Mouse (Mus musculus) ES-E14 (cell line): ENCODE measurements around the gene Iqch.

Experiments used
- HCFC1 ChIP-seq: IDR thresholded peaks from 2 replicates; pipeline ENCODE4 v1.6.1; 2012; ENCODE audit warnings: low read length, inconsistent platforms, borderline replicate concordance; ENCODE audit not compliant: insufficient read depth
- ZC3H11A ChIP-seq: IDR thresholded peaks from 2 replicates; pipeline ENCODE4 v1.6.1; 2012; ENCODE audit warnings: low read depth, mild to moderate bottlenecking, inconsistent platforms, low read length, borderline replicate concordance

DNA sequence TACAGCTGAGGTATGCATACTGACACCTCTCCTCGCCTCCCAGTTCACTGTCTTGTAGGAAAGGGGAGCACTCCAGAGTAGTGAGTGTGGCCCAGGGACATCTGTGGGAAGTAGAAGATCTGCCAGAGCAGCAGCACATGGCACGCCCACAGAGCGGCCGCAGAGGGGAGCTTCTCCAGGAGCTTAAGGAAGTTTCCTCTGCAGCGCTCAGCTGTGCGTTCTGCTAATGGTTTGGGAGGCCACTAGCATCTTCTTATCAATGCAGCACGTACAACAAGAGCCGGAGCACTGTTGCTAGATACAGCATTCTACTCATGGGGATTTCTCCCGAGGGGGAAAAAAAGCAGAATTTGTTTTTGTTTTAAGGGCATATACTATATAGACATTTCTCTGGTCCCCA is 110.0 kb downstream of the Iqch start:
- TF ChIP-seq HCFC1, result no peak
- TF ChIP-seq ZC3H11A, result no peak
